In the genomic region with DNA sequence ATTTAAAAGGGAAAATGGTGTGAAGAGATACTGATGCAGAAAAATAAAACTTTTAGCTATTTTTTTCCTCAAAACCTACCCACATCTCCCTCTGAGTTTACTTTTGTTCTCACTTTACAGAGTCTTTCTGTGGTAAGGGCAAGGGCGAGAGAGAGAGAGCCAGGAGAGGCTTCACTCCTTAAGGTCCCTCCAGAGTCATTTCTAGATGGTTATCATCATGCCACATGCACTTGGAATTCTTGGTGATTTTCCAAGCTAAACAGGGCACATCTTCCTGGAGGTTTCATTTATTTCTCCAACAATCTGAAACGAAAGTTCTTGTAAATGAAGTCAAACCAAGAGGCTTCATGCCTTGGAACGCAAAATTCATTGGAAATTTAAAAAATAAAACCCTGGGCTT, we compare ENCODE assay signal across 26 mouse cellular contexts.
DNase-seq lines count a peak whose midpoint lies in the region; ATAC-seq and TF ChIP-seq lines count a peak whose summit lies in the region.
"Had no signal": no experiment of that assay in that cellular context is flagged by ENCODE, and none has a peak within 500 bp of the region (broad histone marks: within the 10 kb centered on the region; RNA-seq: fewer than 3 reads in every experiment).

No protein-coding gene starts in this region.

- CTCF ChIA-PET in Patski (lab: Charles Lee): interaction anchor here (0.7 to 1.5 kb wide), 7 partner anchors 10 to 273 kb away, joined by 3 to 4 read pairs (median 3); no protein-coding TSS in a partner anchor

- no peak overlapping the region for H3K4me2 ChIP-seq in lung, postnatal 0 days (replicated peaks; ENCODE audit: low read depth, low read length)
- no peak overlapping the region for H3K4me2 ChIP-seq in forebrain, embryonic 14.5 days (ENCODE audit: low read length)
- no peak overlapping the region for H3K4me2 ChIP-seq in midbrain, embryonic 14.5 days (ENCODE audit: low read length)
- H3K4me2 ChIP-seq: forebrain, embryonic 15.5 days; heart, embryonic 12.5 days; heart, embryonic 15.5 days; hindbrain, embryonic 13.5 days had no signal

- no peaks in the 10 kb centered on the region for H3K36me3 ChIP-seq in lung, postnatal 0 days (ENCODE audit: insufficient read depth, low read length)
- no peaks in the 10 kb centered on the region for H3K36me3 ChIP-seq in forebrain, embryonic 14.5 days (ENCODE audit: control insufficient read depth, insufficient read depth, low read length)
- no peaks in the 10 kb centered on the region for H3K36me3 ChIP-seq in midbrain, embryonic 14.5 days (ENCODE audit: control insufficient read depth, insufficient read depth, low read length)
- H3K36me3 ChIP-seq: forebrain, embryonic 15.5 days; G1E; heart, embryonic 12.5 days; heart, embryonic 15.5 days; hindbrain, embryonic 10.5 days; hindbrain, embryonic 13.5 days had no signal

- ATAC-seq in lung, postnatal 0 days: 0 out of 2 replicates have a peak, but pooled peaks have one; percentile 22
- ATAC-seq in Patski: peak; percentile 75
- ATAC-seq in forebrain, embryonic 14.5 days: no peak
- no peak for ATAC-seq in midbrain, embryonic 14.5 days (ENCODE audit: low FRiP score, low TSS enrichment)
- ATAC-seq: forebrain, embryonic 15.5 days; hindbrain, embryonic 16.5 days had no signal

- no peak overlapping the region for H3K4me3 ChIP-seq in lung, postnatal 0 days (ENCODE audit: low read depth, low read length)
- H3K4me3 ChIP-seq in forebrain, embryonic 14.5 days (ENCODE audit: low read depth, low read length): no peak overlapping the region
- no peak overlapping the region for H3K4me3 ChIP-seq in midbrain, embryonic 14.5 days (replicated peaks; ENCODE audit: low read depth, low read length)
- H3K4me3 ChIP-seq: forebrain, embryonic 15.5 days; heart, embryonic 12.5 days; heart, embryonic 15.5 days; hindbrain, embryonic 10.5 days; hindbrain, embryonic 13.5 days had no signal

- no peaks in the 10 kb centered on the region; the same call in 1 of the 2 replicates for H3K4me1 ChIP-seq in lung, postnatal 0 days (ENCODE audit: insufficient read depth, low read depth, low read length)
- no peaks in the 10 kb centered on the region; the same call in 1 of the 2 replicates for H3K4me1 ChIP-seq in forebrain, embryonic 14.5 days (ENCODE audit: control insufficient read depth, insufficient read depth, low read length)
- no peaks in the 10 kb centered on the region for H3K4me1 ChIP-seq in midbrain, embryonic 14.5 days (ENCODE audit: control insufficient read depth, insufficient read depth, low read length)
- H3K4me1 ChIP-seq: forebrain, embryonic 15.5 days; hindbrain, embryonic 10.5 days; hindbrain, embryonic 13.5 days had no signal

- 37% methylated on average over 3 of the region's 3 CpGs for WGBS in lung, postnatal 0 days
- 91% methylated on average over 3 of the region's 3 CpGs for WGBS in forebrain, embryonic 14.5 days
- WGBS in midbrain, embryonic 14.5 days: 82% methylated on average over 3 of the region's 3 CpGs

- DNase-seq in lung, postnatal 0 days (ENCODE audit: low spot score): peak; percentile 53
- DNase-seq in lung, postnatal 10 days: no peak
- DNase-seq in 3134 (ENCODE audit: extremely low read depth, insufficient read length, low spot score) (peak; percentile 72), 3T3-L1 (ENCODE audit: low read depth, low spot score) (peak; percentile 79), Patski (ENCODE audit: low read depth, low spot score) (no peak)
- DNase-seq in forebrain, embryonic 14.5 days (ENCODE audit: low spot score): no peak
- DNase-seq in urinary bladder, postnatal 25 days (ENCODE audit: low spot score): no peak
- no peak for DNase-seq in midbrain, embryonic 14.5 days
- DNase-seq: adrenal gland, postnatal 14 days; B cell, adult 2 months; cerebellum, adult 11 months; cerebellum, adult 2 months; cerebellum, postnatal 10 days; cerebellum, postnatal 36 days; gastrocnemius, postnatal 25 days; heart, adult 18-20 months; heart, postnatal 10 days; heart, postnatal 36 days had no signal

- peak overlapping the region; percentile 22 for H3K27ac ChIP-seq in lung, postnatal 0 days (ENCODE audit: low read length)
- no peak overlapping the region for H3K27ac ChIP-seq in forebrain, embryonic 14.5 days (ENCODE audit: low read depth, low read length)
- H3K27ac ChIP-seq in midbrain, embryonic 14.5 days (replicated peaks; ENCODE audit: low read depth, low read length): no peak overlapping the region
- H3K27ac ChIP-seq: forebrain, embryonic 15.5 days; heart, embryonic 15.5 days; hindbrain, embryonic 10.5 days; hindbrain, embryonic 13.5 days had no signal

- H3K9me3 ChIP-seq in lung, postnatal 0 days (ENCODE audit: low read length): no peaks in the 10 kb centered on the region
- H3K9me3 ChIP-seq in forebrain, embryonic 14.5 days (replicated peaks; ENCODE audit: control insufficient read depth, low read length): no peaks in the 10 kb centered on the region
- H3K9me3 ChIP-seq in midbrain, embryonic 14.5 days (ENCODE audit: control insufficient read depth, low read length): no peaks in the 10 kb centered on the region
- H3K9me3 ChIP-seq: forebrain, embryonic 15.5 days; heart, embryonic 12.5 days; heart, embryonic 15.5 days; hindbrain, embryonic 10.5 days; hindbrain, embryonic 13.5 days had no signal

- no peaks in the 10 kb centered on the region for H3K27me3 ChIP-seq in lung, postnatal 0 days (replicated peaks; ENCODE audit: insufficient read depth, low read length)
- H3K27me3 ChIP-seq in Patski: no peaks in the 10 kb centered on the region
- no peaks in the 10 kb centered on the region for H3K27me3 ChIP-seq in forebrain, embryonic 14.5 days (replicated peaks; ENCODE audit: control insufficient read depth, insufficient read depth, low read length)
- H3K27me3 ChIP-seq in midbrain, embryonic 14.5 days (ENCODE audit: control insufficient read depth, insufficient read depth, low read length): no peaks in the 10 kb centered on the region
- H3K27me3 ChIP-seq: CH12.LX; forebrain, embryonic 15.5 days; heart, embryonic 12.5 days; heart, embryonic 15.5 days; hindbrain, embryonic 13.5 days had no signal

- H3K9ac ChIP-seq in lung, postnatal 0 days (replicated peaks; ENCODE audit: low read depth): no peak overlapping the region
- no peak overlapping the region for H3K9ac ChIP-seq in forebrain, embryonic 14.5 days (ENCODE audit: low read length)
- no peak overlapping the region for H3K9ac ChIP-seq in midbrain, embryonic 14.5 days (replicated peaks; ENCODE audit: low read length)
- H3K9ac ChIP-seq: forebrain, embryonic 15.5 days; heart, embryonic 12.5 days; heart, embryonic 15.5 days; hindbrain, embryonic 13.5 days had no signal

- POLR2A ChIA-PET in Patski (lab: Charles Lee): no interaction called here

- in situ Hi-C loops in Patski (cut with MboI; ENCODE audit: low pct_unique_long_range_greater_than_20kb): loop anchor here (25.0 kb wide), 1 partner anchor 129 kb away; the partner anchor contains the start of gene Cdkn2b

- TF ChIP-seq EP300 in lung, postnatal 0 days (IDR thresholded peaks at IDR 0.05): peak; percentile 90

- TF ChIP-seq CTCF in lung, postnatal 0 days (IDR thresholded peaks at IDR 0.05): no peak
- no peak for TF ChIP-seq CTCF in Patski (IDR thresholded peaks at IDR 0.05)

Comparison
In these comparisons a context has a peak if more than half of its experiments do, and no peak if none do; other contexts are left out.
1. DNase-seq: peak in lung, postnatal 0 days (single experiment), 3134 (single experiment) and 3T3-L1 (single experiment); none in lung, postnatal 10 days (single experiment), Patski (single experiment), forebrain, embryonic 14.5 days (single experiment), urinary bladder, postnatal 25 days (single experiment) and midbrain, embryonic 14.5 days (single experiment).
2. ATAC-seq: peak in lung, postnatal 0 days (single experiment) and Patski (single experiment); none in forebrain, embryonic 14.5 days (single experiment) and midbrain, embryonic 14.5 days (single experiment).